Mouse (Mus musculus) hindbrain, embryonic 15.5 days (tissue): ENCODE results near the gene Pgp. TPM values are rescaled to one million over a fixed set of nuclear protein-coding genes. Genes with fewer than 3 reads are reported as not detected.
A peak's percentile ranks its signal among the peaks of the same experiment; 100 is the strongest.
"Not testable (repeated sequence)": the region's sequence is repeated elsewhere in the genome, so short reads cannot be mapped to it uniquely, and the experiment has no call there.

Experiments used
- ATAC-seq: fragments of 200-750 bp; cut with Nextera tagmentation; 2 replicates; pipeline ENCODE4 v1.8.0; 2017; ENCODE audit warnings: low read depth, moderate number of reproducible peaks, moderate TSS enrichment; ENCODE audit not compliant: low FRiP score
- H3K27ac ChIP-seq: fragments of 300-500 bp; sonication (generic); replicated peaks from 2 replicates; pipeline ENCODE4 v1.5.1; 2015; ENCODE audit warnings: mild to moderate bottlenecking, inconsistent platforms
- H3K27me3 ChIP-seq: fragments of 300-500 bp; sonication (generic); 2 replicates; pipeline ENCODE4 v1.6.1; 2015; ENCODE audit warnings: control low read depth, inconsistent platforms
- H3K36me3 ChIP-seq: fragments of 300-500 bp; sonication (generic); 2 replicates; pipeline ENCODE4 v1.6.1; 2015; ENCODE audit warnings: control low read depth, inconsistent platforms
- H3K4me1 ChIP-seq: fragments of 300-500 bp; sonication (generic); replicated peaks from 2 replicates; pipeline ENCODE4 v1.6.1; 2015; ENCODE audit warnings: control low read depth, inconsistent platforms
- H3K4me2 ChIP-seq: fragments of 300-500 bp; sonication (generic); 2 replicates; pipeline ENCODE4 v1.6.1; 2015; ENCODE audit warnings: moderate library complexity, mild to moderate bottlenecking, inconsistent platforms
- H3K4me3 ChIP-seq: fragments of 300-500 bp; sonication (generic); 2 replicates; pipeline ENCODE4 v1.5.1; 2015; ENCODE audit warnings: mild to moderate bottlenecking, inconsistent platforms
- H3K9ac ChIP-seq: fragments of 300-500 bp; sonication (generic); 2 replicates; pipeline ENCODE4 v1.6.1; 2015; ENCODE audit warnings: inconsistent platforms
- H3K9me3 ChIP-seq: fragments of 300-500 bp; sonication (generic); 2 replicates; pipeline ENCODE4 v1.6.1; 2016; ENCODE audit warnings: control low read depth, inconsistent platforms
- WGBS: fragments of 180-500 bp; shearing (Covaris S2); methylation state at CpG from one replicate; pipeline ENCODE4 v1.1.7; 2015; 5-methylcytosine and 5-hydroxymethylcytosine counted together
- polyA plus RNA-seq: library from polyadenylated mRNA; unstranded; fragments of >200 nt; fragmentation: Nextera tagmentation; extraction: Ambion mirVana; gene quantifications from 2 replicates; pipeline ENCODE4 v1.2.1, GENCODE M21; 2015

Pgp gene
- 72.6 and 75.6 TPM in 2 replicates for polyA plus RNA-seq

DNA sequence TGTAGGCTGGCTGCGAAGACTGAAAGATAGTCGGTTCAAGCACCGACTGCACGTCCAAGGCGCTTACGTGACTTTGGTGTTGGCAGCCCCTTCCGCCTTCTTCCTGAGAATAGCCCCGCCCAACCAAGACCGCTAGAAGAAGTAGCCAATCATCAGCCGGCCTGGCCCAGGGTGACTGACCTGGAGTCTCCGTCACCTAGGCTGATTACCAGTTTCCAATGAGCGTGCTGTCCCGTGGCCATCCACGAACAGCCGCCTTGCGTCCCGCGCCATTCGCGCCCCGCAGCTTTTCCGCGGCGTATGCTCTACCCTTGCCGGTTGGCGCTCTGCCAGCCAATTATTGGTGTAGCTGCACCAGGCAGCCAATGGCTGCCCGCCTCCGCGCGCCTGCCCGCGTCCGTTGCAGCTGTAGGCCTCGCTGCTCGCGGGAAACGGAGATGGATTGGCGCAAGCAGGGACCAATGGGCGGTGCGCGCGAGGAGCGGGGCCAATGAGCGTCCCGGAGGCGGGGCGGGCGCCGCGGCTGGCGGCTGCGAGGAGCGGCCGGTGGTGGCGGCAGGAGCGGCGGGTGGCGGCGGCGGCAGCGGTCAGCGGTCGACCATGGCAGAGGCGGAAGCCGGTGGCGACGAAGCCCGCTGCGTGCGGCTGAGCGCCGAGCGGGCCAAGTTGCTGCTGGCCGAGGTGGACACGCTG, at the start of gene Pgp, which contains the start of gene E4f1:
TSS of gene Pgp (plus strand) at position 483 of the 693 bp plus-strand sequence.
TSS of gene E4f1 (minus strand) at position 404 of the 693 bp plus-strand sequence.
- WGBS, result under 1% methylated on average over 65 of the region's 75 CpGs
- H3K27ac ChIP-seq, result peak within 1 kb of the TSS; percentile 92
- H3K4me2 ChIP-seq, result peak within 1 kb of the TSS; percentile 94
- peak; percentile 97 for ATAC-seq
- H3K4me1 ChIP-seq, result peaks cover 35% of the 10 kb centered on the region
- H3K9me3 ChIP-seq, result no peaks in the 10 kb centered on the region
- peaks cover 11% of the 10 kb centered on the region; the same call in 1 of the 2 replicates for H3K36me3 ChIP-seq
- no peaks in the 10 kb centered on the region for H3K27me3 ChIP-seq
- peak within 1 kb of the TSS; percentile 89 for H3K4me3 ChIP-seq
- H3K9ac ChIP-seq, result peak within 1 kb of the TSS; percentile 88

DNA sequence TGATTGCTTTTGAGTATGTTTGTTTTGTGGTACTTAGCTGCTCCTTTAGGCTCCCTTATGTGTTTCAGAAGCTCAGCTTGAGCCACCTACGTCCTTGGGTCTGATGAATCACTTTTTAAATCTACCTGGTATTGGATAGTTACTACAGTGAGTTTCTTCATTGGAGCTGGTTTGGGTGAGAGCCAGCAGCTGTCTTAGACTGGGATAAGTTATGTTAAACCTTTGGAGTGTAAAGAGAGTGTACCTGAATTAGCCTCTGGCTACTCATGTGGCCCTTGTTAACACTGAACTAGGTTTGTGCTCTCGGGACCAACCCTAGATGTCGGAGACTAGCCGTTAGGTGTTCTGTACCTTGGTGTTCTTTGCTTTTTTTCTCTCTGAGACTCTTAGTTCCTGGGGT, 47.1 kb upstream of the Pgp start:
- Histone ChIP-seq H3K27ac (no peak overlapping the region), H3K9ac (no peak overlapping the region), H3K36me3 (peaks cover 63% of the 10 kb centered on the region), H3K4me3 (no peak overlapping the region), H3K4me1 (peaks cover 12% of the 10 kb centered on the region), H3K4me2 (no peak overlapping the region), H3K9me3 (no peaks in the 10 kb centered on the region), H3K27me3 (no peaks in the 10 kb centered on the region)
- ATAC-seq, result no peak
- WGBS, result 93% methylated on average over 4 of the region's 4 CpGs

DNA sequence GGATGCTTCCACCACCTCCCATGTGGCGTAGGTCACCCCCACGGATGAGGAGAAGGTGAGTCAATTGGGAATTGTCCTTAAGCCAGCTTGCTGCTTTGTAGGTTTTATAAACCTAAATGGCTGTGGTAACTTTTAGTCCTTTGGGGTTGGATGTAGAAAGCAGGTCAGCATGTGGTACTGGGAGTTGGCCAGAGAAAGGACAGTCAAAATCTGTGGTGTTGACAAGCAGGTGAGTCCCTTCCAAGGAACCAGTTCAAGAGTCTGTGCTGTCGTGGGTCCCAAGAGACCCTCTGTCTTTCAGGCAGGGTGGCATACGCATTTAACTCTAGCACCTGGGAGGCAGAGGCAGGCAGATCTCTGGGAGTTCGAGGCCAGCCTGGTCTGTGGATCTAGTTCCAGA, 45.7 kb upstream of the Pgp start:
- no peaks in the 10 kb centered on the region for H3K27me3 ChIP-seq
- no peak for ATAC-seq
- no peak overlapping the region for H3K27ac ChIP-seq
- WGBS, result 94% methylated on average over 5 of the region's 5 CpGs
- peaks cover 16% of the 10 kb centered on the region for H3K4me1 ChIP-seq
- no peaks in the 10 kb centered on the region for H3K9me3 ChIP-seq
- H3K36me3 ChIP-seq, result peaks cover 52% of the 10 kb centered on the region
- H3K4me3 ChIP-seq, result no peak overlapping the region
- H3K9ac ChIP-seq, result no peak overlapping the region
- H3K4me2 ChIP-seq, result no peak overlapping the region

DNA sequence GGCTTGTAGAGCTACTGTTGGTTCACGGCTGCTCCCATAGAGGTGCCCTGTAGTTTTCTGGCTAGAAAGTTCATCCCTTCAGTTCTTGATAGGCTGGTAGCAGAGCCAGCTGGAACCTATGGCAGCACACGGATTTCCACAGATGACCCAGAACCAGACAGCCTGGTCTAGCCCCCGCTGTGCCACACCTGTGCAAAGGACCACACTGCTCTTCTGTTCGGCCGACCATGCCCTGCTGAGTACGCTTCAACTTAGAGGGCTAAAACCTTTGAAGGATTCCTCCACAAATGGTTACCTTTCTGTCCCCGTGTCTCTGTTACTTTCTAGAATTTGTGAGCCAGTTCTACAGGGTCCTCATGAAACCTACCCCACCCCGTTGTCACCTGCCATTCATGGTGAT, 44.9 kb upstream of the Pgp start:
- H3K4me3 ChIP-seq, H3K4me2 ChIP-seq, H3K9ac ChIP-seq, H3K27me3 ChIP-seq, ATAC-seq, H3K27ac ChIP-seq, H3K9me3 ChIP-seq: not testable (repeated sequence)
- Histone ChIP-seq H3K36me3 (peaks cover 44% of the 10 kb centered on the region), H3K4me1 (peaks cover 16% of the 10 kb centered on the region)
- 86% methylated on average over 6 of the region's 8 CpGs for WGBS

DNA sequence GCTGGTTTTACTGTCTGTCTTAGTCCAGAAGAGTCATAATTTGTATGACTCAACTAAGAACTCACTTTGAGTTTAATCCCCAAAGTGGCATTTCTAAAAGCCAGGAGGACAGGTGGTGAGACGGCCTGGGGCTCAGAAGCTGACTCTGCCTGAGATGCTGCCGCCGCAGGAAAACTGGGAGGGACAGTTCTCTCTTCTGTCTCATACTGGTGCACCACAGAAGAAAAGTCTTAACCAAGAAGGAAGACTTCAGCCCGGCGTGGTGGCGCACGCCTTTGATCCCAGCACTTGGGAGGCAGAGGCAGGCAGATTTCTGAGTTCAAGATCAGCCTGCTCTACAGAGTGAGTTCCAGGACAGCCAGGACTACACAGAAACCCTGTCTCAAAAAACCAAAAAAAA, 44.3 kb upstream of the Pgp start:
- WGBS, result 90% methylated on average over 7 of the region's 7 CpGs

DNA sequence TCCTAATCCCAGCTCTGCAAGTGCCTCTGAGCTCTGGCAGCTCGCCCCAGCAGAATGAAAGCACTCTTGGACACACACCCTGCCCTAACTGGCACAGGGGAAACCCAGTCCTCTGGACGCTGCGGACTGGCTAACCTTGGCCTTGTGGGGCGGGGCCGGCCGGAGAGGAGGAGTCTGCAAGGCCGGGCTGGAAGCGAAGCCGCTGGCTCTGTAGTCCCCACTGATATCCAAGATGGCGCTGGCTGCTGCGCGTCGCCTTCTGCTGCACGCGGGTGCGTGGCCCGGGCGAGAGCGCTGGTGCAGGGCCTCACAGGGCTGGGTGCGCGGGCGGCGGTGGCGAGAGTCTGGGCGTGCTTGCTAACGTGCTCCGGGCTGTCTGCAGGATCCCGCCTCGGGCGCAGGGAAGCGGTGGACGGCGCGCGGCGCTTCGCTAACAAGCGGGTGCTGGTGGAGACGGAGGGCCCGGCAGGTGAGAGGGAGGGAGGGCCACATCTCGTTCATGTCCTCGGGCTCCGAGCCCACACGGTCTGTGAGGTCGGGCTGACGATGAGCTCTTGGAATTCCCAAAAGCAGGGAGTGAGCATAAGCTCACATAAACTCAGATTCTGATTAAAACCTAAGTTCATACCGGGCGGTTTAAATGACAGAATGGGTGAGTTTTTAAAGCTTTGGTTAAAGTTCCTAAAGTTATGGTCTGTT, 43.6 kb upstream of the Pgp start, which contains the start of gene Eci1:
TSS of gene Eci1 (plus strand) at position 171 of the 699 bp plus-strand sequence.
- H3K4me3 ChIP-seq, result peak within 1 kb of the TSS; percentile 58
- H3K9me3 ChIP-seq, result no peaks in the 10 kb centered on the region
- H3K27me3 ChIP-seq, result no peaks in the 10 kb centered on the region
- peak; percentile 96 for ATAC-seq
- 0% methylated on average over 48 of the region's 48 CpGs for WGBS
- peaks cover 16% of the 10 kb centered on the region for H3K4me1 ChIP-seq
- peak within 1 kb of the TSS; percentile 64 for H3K4me2 ChIP-seq
- H3K9ac ChIP-seq, result peak within 1 kb of the TSS; percentile 70
- H3K36me3 ChIP-seq, result peaks cover 32% of the 10 kb centered on the region
- H3K27ac ChIP-seq, result peak within 1 kb of the TSS; percentile 93

More for the DNA sequence above, 44.3 kb upstream of the Pgp start:
- Histone ChIP-seq H3K9me3 (no peaks in the 10 kb centered on the region), H3K27ac (peak overlapping the region; percentile 93), H3K4me3 (no peak overlapping the region), H3K9ac (no peak overlapping the region), H3K4me1 (peaks cover 16% of the 10 kb centered on the region), H3K4me2 (peak overlapping the region; percentile 64), H3K27me3 (no peaks in the 10 kb centered on the region), H3K36me3 (peaks cover 39% of the 10 kb centered on the region)
- ATAC-seq, result no peak

DNA sequence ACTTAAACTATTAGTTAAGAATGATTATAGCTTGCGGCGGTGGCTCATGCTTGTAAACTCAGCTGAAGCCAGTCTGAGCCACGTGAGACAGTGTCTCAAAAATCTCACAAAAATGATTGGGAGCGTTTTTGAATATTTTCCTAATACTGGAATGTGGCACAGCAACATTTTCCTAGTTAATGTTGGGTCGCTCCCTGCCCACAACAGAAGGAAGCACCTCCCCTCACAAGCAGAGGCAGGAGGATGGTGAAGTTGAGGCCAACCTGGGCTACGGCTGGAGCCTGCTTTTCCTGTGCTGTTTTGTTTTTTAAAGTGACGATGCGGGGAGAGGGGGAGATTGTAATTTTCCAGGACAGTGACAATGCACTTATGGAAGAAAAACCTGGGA, 43.0 kb upstream of the Pgp start:
- Histone ChIP-seq H3K36me3 (peaks cover 27% of the 10 kb centered on the region), H3K4me3 (peak overlapping the region; percentile 58), H3K9me3 (no peaks in the 10 kb centered on the region), H3K9ac (peak overlapping the region; percentile 70; the same call in 1 of the 2 replicates), H3K4me1 (peaks cover 16% of the 10 kb centered on the region), H3K4me2 (peak overlapping the region; percentile 64), H3K27ac (peak overlapping the region; percentile 93), H3K27me3 (no peaks in the 10 kb centered on the region)
- WGBS, result 7% methylated on average over 8 of the region's 8 CpGs
- ATAC-seq, result no peak

DNA sequence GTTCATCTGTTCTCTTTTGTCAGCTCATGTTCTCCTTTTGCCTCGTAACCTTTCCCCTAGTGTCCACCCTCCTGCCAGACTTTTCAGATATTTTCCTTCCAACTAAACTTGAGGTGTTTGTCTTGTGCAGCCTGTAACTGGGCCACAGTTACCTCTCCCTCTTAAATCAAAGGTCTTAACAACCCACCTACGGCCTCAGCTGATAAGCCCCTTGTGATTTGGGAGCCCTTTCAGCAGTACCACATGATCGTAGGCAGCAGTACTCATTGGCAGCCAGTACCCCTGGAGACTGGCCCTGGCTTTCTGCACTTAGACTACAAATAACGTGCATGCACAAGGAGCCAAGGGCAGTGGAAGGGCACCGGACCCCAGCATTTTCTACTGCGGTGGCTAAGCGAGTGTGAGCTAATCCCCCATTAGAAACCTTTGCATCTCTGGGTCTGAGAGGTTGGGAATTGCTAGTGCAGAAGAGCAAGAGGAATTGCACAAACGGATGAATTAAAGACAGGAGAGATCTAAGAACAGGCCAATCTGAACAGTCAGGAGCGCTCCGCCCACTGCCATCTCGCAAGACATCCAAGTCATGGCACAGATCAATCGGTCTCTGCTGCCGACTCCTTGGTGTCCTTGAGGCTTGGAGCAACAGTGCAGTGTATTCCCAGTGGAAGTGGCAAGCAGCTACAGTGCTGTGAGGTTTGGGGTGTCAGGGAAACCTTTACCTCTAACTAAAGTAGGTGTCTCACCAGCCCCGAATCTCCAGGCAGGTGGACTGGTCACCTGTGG, 40.8 kb upstream of the Pgp start:
- no peak overlapping the region for H3K27ac ChIP-seq
- no peaks in the 10 kb centered on the region for H3K27me3 ChIP-seq
- H3K9ac ChIP-seq, result no peak overlapping the region
- no peaks in the 10 kb centered on the region for H3K9me3 ChIP-seq
- H3K36me3 ChIP-seq, result peaks cover 7% of the 10 kb centered on the region
- peaks cover 16% of the 10 kb centered on the region for H3K4me1 ChIP-seq
- H3K4me3 ChIP-seq, result no peak overlapping the region
- ATAC-seq, result no peak
- WGBS, result 81% methylated on average over 14 of the region's 14 CpGs
- no peak overlapping the region for H3K4me2 ChIP-seq

DNA sequence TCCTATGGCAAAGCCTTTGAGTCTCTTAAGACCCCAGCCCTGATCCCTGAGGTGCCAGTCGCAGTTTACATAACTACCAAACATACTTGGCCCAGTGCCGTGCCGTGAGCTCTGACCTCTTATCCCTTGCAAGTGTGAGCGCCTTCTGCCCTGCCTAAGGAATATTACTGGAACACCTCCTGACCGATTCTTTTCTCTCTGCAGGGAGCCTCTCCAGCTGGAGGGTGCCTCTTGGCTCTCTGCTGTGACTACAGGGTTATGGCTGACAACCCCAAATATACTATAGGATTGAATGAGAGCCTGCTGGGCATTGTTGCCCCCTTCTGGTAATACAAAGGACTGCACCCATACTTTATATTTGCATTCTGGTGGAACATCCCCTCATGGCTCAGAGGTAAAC, 33.2 kb upstream of the Pgp start:
- no peaks in the 10 kb centered on the region for H3K4me1 ChIP-seq
- no peak overlapping the region for H3K4me2 ChIP-seq
- 0 out of 2 replicates have a peak, but pooled peaks have one; percentile 15 for ATAC-seq
- no peaks in the 10 kb centered on the region for H3K27me3 ChIP-seq
- peaks cover 28% of the 10 kb centered on the region for H3K36me3 ChIP-seq
- no peaks in the 10 kb centered on the region for H3K9me3 ChIP-seq
- WGBS, result 78% methylated on average over 5 of the region's 5 CpGs
- H3K27ac ChIP-seq, result no peak overlapping the region
- no peak overlapping the region for H3K4me3 ChIP-seq
- H3K9ac ChIP-seq, result no peak overlapping the region

DNA sequence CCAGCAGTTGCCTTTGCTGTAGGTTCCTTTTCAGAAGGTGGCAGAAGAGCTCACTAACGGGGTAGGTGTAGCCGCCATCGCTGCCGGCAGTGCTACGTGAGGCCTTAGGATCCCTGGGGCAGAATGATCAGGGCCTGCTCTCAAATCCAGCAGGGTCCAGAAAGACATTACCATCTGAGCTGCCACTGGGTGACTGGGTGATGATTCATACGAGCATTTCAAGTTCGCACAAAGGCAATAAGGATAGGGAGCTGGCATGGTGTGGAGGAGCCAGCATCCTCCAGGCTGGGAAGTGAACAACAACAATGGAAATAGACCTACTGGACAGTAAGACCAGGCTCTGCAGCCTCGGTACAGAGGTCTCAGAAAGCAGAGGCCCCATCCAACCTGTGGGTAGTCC, 29.8 kb upstream of the Pgp start:
- no peaks in the 10 kb centered on the region for H3K27me3 ChIP-seq
- peaks cover 49% of the 10 kb centered on the region for H3K36me3 ChIP-seq
- no peaks in the 10 kb centered on the region for H3K9me3 ChIP-seq
- no peak overlapping the region for H3K27ac ChIP-seq
- H3K4me3 ChIP-seq, result no peak overlapping the region
- H3K4me1 ChIP-seq, result no peaks in the 10 kb centered on the region
- H3K4me2 ChIP-seq, result no peak overlapping the region
- H3K9ac ChIP-seq, result no peak overlapping the region
- ATAC-seq, result no peak
- 86% methylated on average over 8 of the region's 8 CpGs for WGBS

DNA sequence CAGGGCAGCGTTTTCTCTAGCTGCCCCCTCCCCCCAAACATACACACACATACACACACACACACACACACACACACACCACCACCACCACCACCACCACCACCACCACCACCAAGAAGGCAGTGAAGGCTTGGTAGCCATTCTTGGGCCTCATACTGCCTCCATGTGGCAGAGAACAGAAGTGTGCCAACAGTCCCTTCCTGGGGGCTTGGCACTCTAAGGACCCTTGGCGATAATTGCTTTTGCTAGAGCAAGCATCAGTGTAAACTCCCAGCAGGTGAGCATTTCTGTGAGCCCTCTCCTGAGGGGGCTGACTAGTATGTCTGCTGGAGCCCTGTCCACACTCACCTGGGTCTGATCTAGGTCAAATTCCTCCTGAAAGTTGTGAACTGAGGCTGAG, 29.0 kb upstream of the Pgp start:
- Histone ChIP-seq H3K27me3 (no peaks in the 10 kb centered on the region), H3K4me3 (no peak overlapping the region), H3K4me1 (no peaks in the 10 kb centered on the region), H3K36me3 (peaks cover 57% of the 10 kb centered on the region), H3K9ac (no peak overlapping the region), H3K4me2 (no peak overlapping the region), H3K27ac (no peak overlapping the region), H3K9me3 (no peaks in the 10 kb centered on the region)
- WGBS, result 43% methylated on average over 2 of the region's 2 CpGs
- no peak for ATAC-seq

DNA sequence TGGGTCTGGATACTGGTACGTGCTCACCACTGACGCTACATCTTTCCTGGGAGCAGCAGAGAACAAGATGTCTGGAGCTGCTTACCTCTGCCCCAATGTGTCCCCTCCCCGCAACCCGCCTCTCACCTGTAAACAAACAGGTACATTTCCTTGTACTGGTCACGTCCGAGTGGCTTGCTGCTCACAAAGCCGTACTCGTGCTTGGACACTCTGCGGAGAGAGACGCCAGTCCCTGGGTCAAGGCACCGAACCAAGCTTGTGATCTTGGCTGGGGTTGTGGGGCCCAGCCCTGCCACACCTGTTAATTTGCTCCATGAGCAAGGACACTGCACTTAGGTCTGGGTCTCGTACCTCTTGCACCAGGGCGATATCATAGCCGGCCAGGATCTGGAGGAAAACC, 28.1 kb upstream of the Pgp start:
- ATAC-seq, result no peak
- no peak overlapping the region for H3K27ac ChIP-seq

More for the DNA sequence above, 28.1 kb upstream of the Pgp start:
- H3K4me2 ChIP-seq, result no peak overlapping the region
- no peaks in the 10 kb centered on the region for H3K27me3 ChIP-seq
- no peaks in the 10 kb centered on the region for H3K4me1 ChIP-seq
- H3K4me3 ChIP-seq, result no peak overlapping the region
- H3K9me3 ChIP-seq, result no peaks in the 10 kb centered on the region
- H3K36me3 ChIP-seq, result peaks cover 66% of the 10 kb centered on the region
- no peak overlapping the region for H3K9ac ChIP-seq
- WGBS, result 90% methylated on average over 14 of the region's 14 CpGs
